Mouse (Mus musculus) cortical plate, adult 2 months (tissue): ENCODE results near the gene Fancd2. TPM values are rescaled to one million over a fixed set of nuclear protein-coding genes. Genes with fewer than 3 reads are reported as not detected.

Source experiments
- H3K27ac ChIP-seq: fragments of 200-500 bp; 2 replicates; pipeline ENCODE4 v1.5.1; 2012; ENCODE audit warnings: low read length, control low read depth, inconsistent platforms; ENCODE audit not compliant: insufficient read depth
- H3K4me1 ChIP-seq: fragments of 200-500 bp; 2 replicates; pipeline ENCODE4 v1.6.1; 2011; ENCODE audit warnings: low read length; ENCODE audit not compliant: control insufficient read depth, insufficient read depth
- H3K4me3 ChIP-seq: fragments of 200-500 bp; 2 replicates; pipeline ENCODE4 v1.5.1; 2011; ENCODE audit warnings: mild to moderate bottlenecking, low read length, control low read depth; ENCODE audit not compliant: insufficient read depth
- CTCF ChIP-seq: fragments of 200-500 bp; IDR thresholded peaks from 2 replicates; pipeline ENCODE4 v1.5.1; 2011; ENCODE audit warnings: mild to moderate bottlenecking, control low read depth, low read length; ENCODE audit not compliant: insufficient read depth; ENCODE audit errors: extremely low read depth
- POLR2A ChIP-seq: fragments of 200-500 bp; IDR thresholded peaks from 2 replicates; pipeline ENCODE4 v1.6.1; 2011; ENCODE audit warnings: mild to moderate bottlenecking, low read length, control low read depth; ENCODE audit not compliant: insufficient read depth; ENCODE audit errors: extremely low read depth
- polyA plus RNA-seq: library from polyadenylated mRNA; depleted of rRNA; stranded (reverse); fragments of >200 nt; gene quantifications from 2 replicates; pipeline ENCODE4 v1.2.3, GENCODE M21; 2012

Fancd2 gene
- polyA plus RNA-seq, 1 experiment = 4.3 TPM

DNA sequence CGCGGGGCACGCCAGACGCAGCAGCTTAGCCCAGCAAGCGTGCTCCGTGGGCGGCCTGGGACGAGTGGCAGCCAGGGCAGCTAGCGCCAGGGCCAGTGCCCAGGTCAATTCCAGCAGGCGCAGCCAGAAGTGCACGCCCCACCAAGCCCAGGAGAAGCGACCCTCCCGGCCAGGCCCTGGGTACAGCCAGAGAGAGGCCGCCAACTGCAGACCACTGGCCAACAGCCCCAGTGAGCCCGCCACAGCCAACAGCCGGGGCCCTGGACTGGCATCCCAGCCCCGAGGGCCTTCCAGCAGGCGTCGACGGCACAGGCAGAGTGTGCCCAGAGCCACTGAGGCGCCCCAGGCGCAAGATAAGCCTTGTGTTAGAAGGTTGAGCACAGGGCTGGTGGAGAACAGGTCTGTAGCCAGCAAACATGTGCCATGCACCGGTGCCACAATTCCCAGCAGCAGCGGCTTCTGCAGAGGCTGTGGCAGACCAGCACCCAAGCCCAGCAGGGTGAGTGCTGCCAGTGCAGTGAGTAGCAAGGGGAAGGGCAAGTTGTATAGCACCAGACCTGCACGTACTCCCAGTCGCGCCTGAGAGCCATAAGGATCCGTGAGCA, 36.3 kb upstream of the Fancd2 start:
- TF ChIP-seq POLR2A (no peak), CTCF (no peak)
- peaks cover 3% of the 10 kb centered on the region; the same call in 1 of the 2 replicates for H3K4me1 ChIP-seq
- H3K4me3 ChIP-seq = no peak overlapping the region
- H3K27ac ChIP-seq = no peak overlapping the region

DNA sequence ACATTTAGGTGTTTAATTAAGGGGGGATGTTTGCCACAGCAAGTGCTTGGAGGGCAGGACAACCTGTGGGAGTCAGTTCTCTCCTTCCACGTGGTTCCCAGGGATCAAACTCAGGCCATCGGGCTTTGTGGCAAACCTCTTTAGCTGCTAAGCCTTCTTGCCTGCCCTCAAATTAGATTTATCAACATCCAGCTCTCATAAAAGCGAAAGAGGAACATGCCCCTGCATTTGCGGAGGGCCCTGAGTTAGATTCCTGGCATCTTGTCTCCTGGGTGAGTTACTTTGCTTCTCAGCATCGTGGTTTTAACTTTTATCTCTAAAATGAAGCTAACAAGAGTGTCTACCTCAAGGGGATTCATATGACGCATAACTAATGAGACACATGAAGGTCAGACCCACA, 32.1 kb upstream of the Fancd2 start:
- Histone ChIP-seq H3K4me3 (no peak overlapping the region), H3K27ac (no peak overlapping the region), H3K4me1 (no peaks in the 10 kb centered on the region)
- TF ChIP-seq CTCF = no peak
- no peak for TF ChIP-seq POLR2A

DNA sequence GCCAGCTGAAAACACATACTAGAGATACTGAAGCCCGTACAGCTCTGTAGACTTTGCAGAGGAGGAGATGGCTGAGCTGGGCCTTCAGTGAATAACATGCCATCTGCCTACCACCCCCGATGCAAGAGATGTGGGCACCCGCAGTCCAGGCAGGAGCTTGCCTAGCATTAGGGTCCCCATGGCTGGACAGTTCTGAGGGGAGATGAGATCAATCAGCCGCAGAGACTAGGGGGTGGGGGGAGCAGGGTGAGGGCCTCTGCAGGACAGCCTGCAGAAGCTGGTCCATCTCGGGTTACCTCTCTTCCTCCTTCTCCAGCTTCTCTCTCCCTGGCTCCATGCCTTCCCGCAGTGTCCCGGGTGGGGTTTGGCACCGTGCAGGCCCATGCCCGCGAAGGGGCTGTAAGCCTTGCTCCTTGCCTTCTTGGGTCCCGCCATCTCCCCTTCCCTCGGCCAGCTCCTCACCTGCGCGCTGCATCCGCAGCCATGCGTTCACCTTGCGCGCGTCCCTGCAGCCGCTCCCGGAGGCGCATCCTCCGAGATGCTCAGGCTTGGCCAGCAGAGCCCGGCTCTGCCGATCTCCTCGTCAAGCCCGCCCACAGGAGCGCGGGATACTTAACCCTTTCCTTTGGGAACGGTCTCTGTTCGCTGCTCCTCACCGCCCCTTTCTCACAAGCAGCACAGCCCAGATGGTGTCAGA, 29.9 kb upstream of the Fancd2 start, which contains the start of gene Prrt3:
Gene Prrt3 (minus strand): TSS at position 544 of the 697 bp plus-strand sequence.
- Histone ChIP-seq H3K4me3 (peak within 1 kb of the TSS; percentile 77), H3K27ac (peak within 1 kb of the TSS; percentile 67), H3K4me1 (no peaks in the 10 kb centered on the region)
- TF ChIP-seq POLR2A (peak; percentile 79; the same call in 1 of the 2 replicates), CTCF (no peak)

- Histone ChIP-seq H3K4me3 (no peak overlapping the region), H3K4me1 (no peaks in the 10 kb centered on the region), H3K27ac (no peak overlapping the region)
- TF ChIP-seq POLR2A = no peak
Observed at GRCm38 (mm10) chr6:113502801-113503200, 28.7 kb upstream of the Fancd2 start.

DNA sequence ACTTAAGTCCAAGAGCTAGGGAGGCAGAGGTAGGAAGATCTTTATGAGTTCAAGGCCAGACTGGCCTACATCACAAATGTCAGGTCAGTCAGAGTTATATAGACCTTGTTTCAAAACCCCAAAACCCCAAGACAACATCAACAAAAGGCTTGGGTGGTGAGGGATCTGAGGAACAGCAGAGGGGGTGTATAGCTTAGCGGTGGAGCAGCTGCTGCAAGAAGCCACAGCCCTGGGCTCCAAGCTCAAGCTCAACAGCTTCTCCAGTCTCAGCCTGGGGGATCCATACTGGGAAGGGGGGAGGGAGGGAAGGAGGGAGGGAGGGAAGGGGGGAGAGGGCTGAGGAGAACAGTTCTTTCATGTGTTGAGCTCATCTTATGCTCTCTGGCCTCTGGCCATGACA, 25.8 kb upstream of the Fancd2 start:
- Histone ChIP-seq H3K4me1 (no peaks in the 10 kb centered on the region), H3K4me3 (no peak overlapping the region), H3K27ac (no peak overlapping the region)
- TF ChIP-seq POLR2A (no peak), CTCF (no peak)

- TF ChIP-seq POLR2A = no peak
- no peak for TF ChIP-seq CTCF
- no peak overlapping the region for H3K27ac ChIP-seq
- H3K4me1 ChIP-seq = no peaks in the 10 kb centered on the region
- H3K4me3 ChIP-seq = no peak overlapping the region
Observed at GRCm38 (mm10) chr6:113507130-113507529, 24.4 kb upstream of the Fancd2 start.

DNA sequence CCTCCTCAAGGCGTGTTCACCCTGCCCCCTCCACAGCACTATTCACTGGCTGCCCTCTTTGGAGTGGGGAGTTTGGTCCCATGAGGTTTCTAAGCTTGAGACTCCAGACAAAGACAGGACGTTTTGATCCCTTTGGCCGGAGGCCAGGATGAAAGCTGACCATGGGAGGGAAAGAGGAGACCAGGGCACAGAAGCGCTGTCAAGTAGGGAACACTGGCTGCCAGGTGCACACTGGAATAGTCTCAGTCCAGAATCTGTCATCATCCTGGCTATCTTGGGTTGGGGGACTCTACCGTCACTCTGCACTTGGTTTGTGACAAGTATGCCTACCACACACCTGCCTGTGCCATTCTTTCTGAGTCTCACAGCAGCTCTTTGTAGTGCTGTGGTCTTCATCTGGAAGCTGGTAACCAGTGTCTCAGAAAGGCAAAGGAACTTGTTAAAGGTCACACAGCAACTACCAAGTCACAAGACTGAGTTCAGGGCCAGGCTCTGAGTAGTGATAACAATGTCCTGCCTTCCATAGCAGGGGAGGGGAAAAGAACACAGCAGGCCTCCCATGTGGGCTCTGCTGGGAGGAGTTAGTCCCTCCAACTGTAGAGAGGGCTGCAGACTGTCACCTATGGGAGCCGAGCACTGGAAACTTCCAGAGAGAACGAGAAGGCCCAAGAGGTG, 23.1 kb upstream of the Fancd2 start:
- no peak overlapping the region for H3K4me3 ChIP-seq
- TF ChIP-seq CTCF (no peak), POLR2A (no peak)
- H3K27ac ChIP-seq = no peak overlapping the region
- no peaks in the 10 kb centered on the region for H3K4me1 ChIP-seq

DNA sequence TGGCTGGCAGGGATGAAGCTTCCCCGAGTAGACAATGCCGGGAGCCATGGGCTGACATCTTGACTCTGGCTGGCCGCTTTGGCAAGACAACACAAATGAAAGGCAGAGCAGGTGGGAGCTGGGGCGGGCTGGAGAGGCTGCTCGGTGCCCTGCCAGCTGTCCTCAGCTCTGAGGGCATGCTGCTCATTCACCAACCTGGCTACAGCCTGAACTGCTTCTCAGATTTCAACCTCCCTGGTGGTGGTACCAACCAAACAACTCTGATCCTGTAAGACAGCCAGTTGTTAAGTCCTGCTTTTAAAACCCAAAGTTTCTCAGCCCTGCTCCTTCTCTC, 22.6 kb upstream of the Fancd2 start:
- no peak overlapping the region for H3K4me3 ChIP-seq
- TF ChIP-seq CTCF = no peak
- no peak for TF ChIP-seq POLR2A
- H3K27ac ChIP-seq = no peak overlapping the region
- no peaks in the 10 kb centered on the region for H3K4me1 ChIP-seq

DNA sequence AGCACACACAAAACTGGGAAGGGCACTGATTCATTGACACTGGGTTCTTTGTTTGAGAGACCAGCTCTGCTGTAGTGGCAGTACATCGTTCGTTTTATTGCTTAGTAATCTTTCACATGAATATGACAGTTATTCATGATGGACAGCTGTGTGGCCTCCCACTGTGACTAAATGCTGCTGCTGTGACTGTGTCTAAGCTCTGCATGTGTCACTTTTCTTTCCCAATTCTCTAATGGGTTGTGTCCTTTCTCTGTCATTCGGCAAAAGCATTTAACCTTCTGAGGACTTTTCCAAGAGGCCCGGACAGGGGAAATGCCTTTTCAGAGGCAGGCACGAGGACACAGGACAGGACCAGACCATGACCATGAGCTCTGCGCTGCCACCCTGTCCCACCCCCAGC, 17.5 kb upstream of the Fancd2 start:
- no peak for TF ChIP-seq POLR2A
- TF ChIP-seq CTCF = no peak
- Histone ChIP-seq H3K27ac (no peak overlapping the region), H3K4me1 (no peaks in the 10 kb centered on the region), H3K4me3 (no peak overlapping the region)

GRCm38 (mm10) chr6:113514600-113514999, 16.9 kb upstream of the Fancd2 start:
- H3K27ac ChIP-seq = no peak overlapping the region
- H3K4me3 ChIP-seq = no peak overlapping the region
- H3K4me1 ChIP-seq = no peaks in the 10 kb centered on the region
- TF ChIP-seq CTCF (no peak), POLR2A (no peak)
